Mouse (Mus musculus): Measurements from ENCODE around the gene Cenpi.

Cenpi gene

GRCm38 (mm10) chrX:134365421-134365820 is 57.5 kb downstream of the Cenpi start:
- 92% methylated on average over 1 of the region's 1 CpGs for WGBS

- WGBS: 88% methylated on average over 3 of the region's 3 CpGs
These were observed 58.7 kb downstream of the Cenpi start for GRCm38 (mm10) chrX:134366547-134366946.

- WGBS: 8% methylated on average over 2 of the region's 2 CpGs
These were observed 63.4 kb downstream of the Cenpi start for GRCm38 (mm10) chrX:134371279-134371678.

GRCm38 (mm10) chrX:134374190-134374589 is 66.3 kb downstream of the Cenpi start:
- WGBS: 86% methylated on average over 1 of the region's 1 CpGs

GRCm38 (mm10) chrX:134384896-134385295 is 77.0 kb downstream of the Cenpi start:
- WGBS: 64% methylated on average over 6 of the region's 6 CpGs

- 23% methylated on average over 2 of the region's 2 CpGs for WGBS
These were observed 91.1 kb downstream of the Cenpi start for GRCm38 (mm10) chrX:134398972-134399371.

- 14% methylated on average over 15 of the region's 15 CpGs for WGBS
These were observed 96.1 kb downstream of the Cenpi start, which contains the start of gene Drp2 for GRCm38 (mm10) chrX:134403863-134404583. Gene Drp2 (plus strand): TSS chrX:134404551.

- 7% methylated on average over 13 of the region's 14 CpGs for WGBS
These were observed 96.7 kb downstream of the Cenpi start for GRCm38 (mm10) chrX:134404584-134404955.

GRCm38 (mm10) chrX:134409354-134409900 is 101.5 kb downstream of the Cenpi start:
- WGBS: 51% methylated on average over 6 of the region's 6 CpGs

- 77% methylated on average over 1 of the region's 1 CpGs for WGBS
These were observed 104.2 kb downstream of the Cenpi start for GRCm38 (mm10) chrX:134412096-134412495.
